10 mouse cellular contexts compared by ENCODE assay signal in genomic region chr16:41728900-41729585, GRCm38 (mm10).
DNase-seq lines count a peak whose midpoint lies in the region.
"Had no signal": no experiment of that assay in that cellular context is flagged by ENCODE, and none has a peak within 500 bp of the region (broad histone marks: within the 10 kb centered on the region; RNA-seq: fewer than 3 reads in every experiment).

No protein-coding gene starts in this region.

- peak; percentile 96 for DNase-seq in cerebellum, adult 11-12 months
- peak; percentile 90 to 93 for DNase-seq in cerebellum, postnatal 25 days
- DNase-seq in layer of hippocampus, adult 9-10 months (ENCODE audit: low spot score): peak; percentile 81
- peak; percentile 70 for DNase-seq in retina, postnatal 1 day
- DNase-seq in spleen, postnatal 4 days (ENCODE audit: low spot score in 2 of 2): no peak
- DNase-seq in adrenal gland, postnatal 25 days: no peak
- DNase-seq in urinary bladder, adult 2 months (ENCODE audit: low spot score): no peak
- DNase-seq: adrenal gland, postnatal 14 days; heart, adult 2 months; kidney, adult 18-20 months had no signal

Comparison
In these comparisons a context has a peak if more than half of its experiments do, and no peak if none do; other contexts are left out.
1. DNase-seq: peak in cerebellum, adult 11-12 months (single experiment), cerebellum, postnatal 25 days (2 of 2), layer of hippocampus, adult 9-10 months (single experiment) and retina, postnatal 1 day (single experiment); none in spleen, postnatal 4 days (0 of 2), adrenal gland, postnatal 25 days (single experiment) and urinary bladder, adult 2 months (single experiment).